Mouse (Mus musculus) lung, adult 2 months (tissue): Measurements from ENCODE around the gene Aven. TPM values are rescaled to one million over a fixed set of nuclear protein-coding genes. Genes with fewer than 3 reads are reported as not detected.
A peak's percentile ranks its signal among the peaks of the same experiment; 100 is the strongest.

Experiments
- DNase-seq: peaks from one replicate; pipeline ENCODE4 v3.0.0; 2022
- H3K4me1 ChIP-seq: fragments of 200-500 bp; 2 replicates; pipeline ENCODE4 v1.6.1; 2011; ENCODE audit warnings: low read length; ENCODE audit not compliant: control insufficient read depth, insufficient read depth
- H3K4me3 ChIP-seq: fragments of 200-500 bp; replicated peaks from 2 replicates; pipeline ENCODE3; 2011; ENCODE audit warnings: low read depth, mild to moderate bottlenecking, control low read depth, low read length; ENCODE audit errors: extremely low read depth
- CTCF ChIP-seq: fragments of 200-500 bp; IDR thresholded peaks from 2 replicates; pipeline ENCODE4 v1.5.1; 2011; ENCODE audit warnings: mild to moderate bottlenecking, low read length, control low read depth; ENCODE audit not compliant: insufficient read depth
- POLR2A ChIP-seq: fragments of 200-500 bp; IDR thresholded peaks from 2 replicates; pipeline ENCODE4 v1.6.1; 2011; ENCODE audit warnings: low read depth, mild to moderate bottlenecking, control low read depth, low read length, borderline replicate concordance; ENCODE audit errors: extremely low read depth
- WGBS: fragments of 180-500 bp; shearing (Covaris S2); methylation state at CpG from one replicate; pipeline ENCODE4 v1.1.7; 2018; 5-methylcytosine and 5-hydroxymethylcytosine counted together
- polyA plus RNA-seq: library from polyadenylated mRNA; depleted of rRNA; stranded (reverse); fragments of >200 nt; gene quantifications from 2 replicates; pipeline ENCODE4 v1.2.3, GENCODE M21; 2012

Aven gene
- polyA plus RNA-seq, 1 experiment = 2.5 TPM

DNA sequence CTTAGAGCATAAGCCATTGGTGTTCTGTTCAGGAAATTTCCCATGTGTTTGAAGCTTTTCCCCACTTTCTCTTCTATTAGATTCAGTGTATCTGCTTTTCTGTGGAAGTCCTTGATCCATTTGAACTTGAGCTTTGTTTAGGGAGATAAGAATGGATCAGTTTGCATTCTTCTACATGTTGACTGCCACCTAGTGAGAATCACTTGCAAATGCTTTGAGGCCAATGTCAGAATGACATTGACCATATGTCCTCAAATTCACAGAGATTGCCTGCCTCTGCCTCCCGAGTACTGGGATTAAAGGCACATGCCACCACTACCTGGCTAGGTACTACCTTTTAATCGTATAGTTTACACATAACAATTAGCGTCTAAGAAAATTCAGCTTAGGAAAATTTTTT, 119.9 kb downstream of the Aven start:
- DNase-seq = no peak
- Histone ChIP-seq H3K4me1 (no peaks in the 10 kb centered on the region), H3K4me3 (no peak overlapping the region)
- 79% methylated on average over 3 of the region's 3 CpGs for whole genome bisulfite sequencing
- TF ChIP-seq CTCF = 0 out of 2 replicates have a peak, but pooled peaks have one; percentile 2
- TF ChIP-seq POLR2A = no peak

DNA sequence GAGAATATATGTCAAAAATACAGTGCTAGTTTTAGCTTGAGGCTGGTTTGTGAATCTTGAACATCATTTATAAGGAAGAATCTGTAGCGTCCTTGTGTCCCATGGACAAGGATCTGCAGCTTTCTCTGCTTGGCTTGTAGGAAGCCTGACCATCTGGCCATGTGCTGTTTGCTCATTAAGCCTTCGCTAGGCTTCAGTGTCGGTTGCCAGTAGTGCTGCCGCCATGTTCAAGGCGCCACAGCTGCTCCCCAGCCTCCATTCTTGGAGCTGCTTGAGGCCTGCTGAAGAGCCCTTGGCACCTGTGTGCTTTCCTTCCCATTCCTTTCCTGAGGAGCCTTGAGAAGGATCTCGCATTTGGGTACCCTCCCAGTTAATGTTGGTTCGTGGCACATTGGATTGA, 121.6 kb downstream of the Aven start:
- TF ChIP-seq CTCF (no peak), POLR2A (no peak)
- DNase-seq = no peak
- 83% methylated on average over 7 of the region's 7 CpGs for WGBS
- Histone ChIP-seq H3K4me3 (no peak overlapping the region), H3K4me1 (no peaks in the 10 kb centered on the region)

DNA sequence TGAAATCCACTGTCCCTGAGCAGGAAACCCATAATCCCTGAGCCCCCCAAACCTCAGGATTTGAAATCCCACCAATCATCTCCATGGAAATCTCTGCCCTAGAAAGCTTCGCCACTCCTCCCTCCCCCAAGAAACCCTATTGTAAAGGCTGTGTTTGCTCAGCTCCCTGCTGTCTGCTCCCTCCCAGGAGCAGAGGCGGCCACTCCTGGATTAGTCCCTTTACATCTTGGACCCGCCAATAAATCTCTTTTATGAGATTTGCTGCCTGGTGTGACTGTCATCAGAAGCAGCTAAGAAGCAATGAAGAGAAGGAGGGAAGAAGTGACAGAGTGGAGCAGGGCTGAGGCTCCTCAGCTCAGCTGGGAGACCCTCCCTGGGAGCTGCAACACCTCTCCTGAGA, 124.4 kb downstream of the Aven start:
- WGBS = 47% methylated on average over 3 of the region's 3 CpGs
- no peak for DNase-seq
- H3K4me1 ChIP-seq = no peaks in the 10 kb centered on the region
- TF ChIP-seq CTCF (no peak), POLR2A (no peak)
- no peak overlapping the region for H3K4me3 ChIP-seq

DNA sequence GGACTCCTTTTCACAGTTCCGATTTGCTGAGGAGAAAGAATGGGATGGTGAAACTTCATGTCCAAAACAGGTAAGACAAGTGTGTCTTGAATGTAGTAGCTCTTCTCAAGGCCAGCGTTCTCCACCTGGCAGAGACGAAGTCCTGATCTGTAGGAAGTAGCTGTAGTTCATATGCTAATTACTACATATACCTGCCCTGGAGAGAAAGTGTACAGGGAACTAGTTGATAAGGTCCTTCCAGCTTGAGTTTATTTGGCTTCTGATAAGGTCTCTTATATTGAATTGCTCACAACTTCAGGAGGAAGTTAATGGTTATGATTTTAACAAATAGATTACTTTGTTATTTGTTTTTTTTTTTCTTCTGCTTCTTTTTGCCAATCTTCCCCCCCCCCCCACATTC, 132.4 kb downstream of the Aven start:
- DNase-seq = no peak
- TF ChIP-seq CTCF (no peak), POLR2A (no peak)
- Histone ChIP-seq H3K4me3 (no peak overlapping the region), H3K4me1 (no peaks in the 10 kb centered on the region)
- WGBS = 69% methylated on average over 3 of the region's 3 CpGs

DNA sequence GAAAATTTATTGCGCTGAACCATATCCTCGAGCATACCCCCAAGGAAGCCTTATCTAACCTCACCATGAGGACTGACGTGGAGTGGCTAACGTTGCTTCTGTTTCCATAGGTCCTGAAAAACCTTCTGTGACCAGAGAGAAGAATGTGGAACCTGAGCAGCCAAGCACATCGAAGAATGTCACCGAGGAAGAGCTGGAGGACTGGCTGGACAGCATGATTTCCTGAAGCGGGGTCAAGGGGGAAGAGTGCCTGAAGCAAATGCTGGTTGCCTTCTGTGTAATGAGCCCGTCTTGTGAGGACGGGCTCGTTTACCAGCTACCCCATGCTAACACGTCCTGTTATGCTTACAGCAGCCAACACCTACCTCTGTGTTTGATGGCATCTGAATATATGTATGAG, 137.9 kb downstream of the Aven start:
- WGBS = 83% methylated on average over 11 of the region's 11 CpGs

DNA sequence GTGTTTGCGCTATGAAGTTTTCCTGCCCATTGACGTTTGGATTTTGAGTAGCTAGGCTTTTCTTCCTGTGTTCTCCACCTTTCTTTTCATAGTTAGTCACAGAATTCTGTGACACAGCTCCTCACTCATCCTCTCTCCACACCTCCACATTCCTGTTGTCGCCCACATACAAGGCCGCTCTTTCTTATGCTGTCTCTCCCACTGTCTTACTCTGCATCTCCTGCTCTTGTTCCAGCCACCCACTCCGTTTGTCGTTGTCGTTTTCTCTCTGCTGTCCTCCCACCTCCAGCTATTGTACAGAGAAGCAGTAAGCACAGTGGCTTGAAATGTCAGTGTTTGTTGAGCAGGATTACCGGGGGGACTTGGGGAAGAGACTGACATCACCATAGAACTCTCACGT, 139.8 kb downstream of the Aven start:
- Histone ChIP-seq H3K4me1 (no peaks in the 10 kb centered on the region), H3K4me3 (no peak overlapping the region)
- 87% methylated on average over 9 of the region's 9 CpGs for WGBS
- no peak for DNase-seq
- TF ChIP-seq CTCF (no peak), POLR2A (no peak)

More for the DNA sequence above, 137.9 kb downstream of the Aven start:
- no peak for TF ChIP-seq POLR2A
- no peak for TF ChIP-seq CTCF
- Histone ChIP-seq H3K4me3 (no peak overlapping the region), H3K4me1 (no peaks in the 10 kb centered on the region)
- no peak for DNase-seq

DNA sequence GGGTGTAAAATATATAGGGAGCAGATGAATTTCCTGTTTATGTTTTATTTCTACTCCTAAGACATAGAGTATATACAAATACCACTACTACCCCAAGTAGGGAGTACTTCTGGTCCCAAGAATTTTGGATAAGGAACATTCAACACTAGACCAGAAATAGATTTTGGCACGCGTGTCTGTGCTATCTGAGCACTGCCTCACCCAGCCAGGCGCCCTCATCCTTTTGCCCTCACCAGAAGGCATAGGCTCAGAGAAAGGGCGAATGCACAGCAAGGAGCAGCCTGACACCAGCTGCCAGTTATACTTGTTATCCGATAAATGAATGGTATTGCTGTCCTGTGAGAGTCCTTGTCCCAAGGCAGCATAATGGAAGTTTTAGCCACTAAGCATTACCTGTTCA, 144.4 kb downstream of the Aven start:
- no peak for DNase-seq
- Histone ChIP-seq H3K4me3 (no peak overlapping the region), H3K4me1 (no peaks in the 10 kb centered on the region)
- WGBS = 83% methylated on average over 5 of the region's 5 CpGs
- TF ChIP-seq POLR2A = no peak
- no peak for TF ChIP-seq CTCF

DNA sequence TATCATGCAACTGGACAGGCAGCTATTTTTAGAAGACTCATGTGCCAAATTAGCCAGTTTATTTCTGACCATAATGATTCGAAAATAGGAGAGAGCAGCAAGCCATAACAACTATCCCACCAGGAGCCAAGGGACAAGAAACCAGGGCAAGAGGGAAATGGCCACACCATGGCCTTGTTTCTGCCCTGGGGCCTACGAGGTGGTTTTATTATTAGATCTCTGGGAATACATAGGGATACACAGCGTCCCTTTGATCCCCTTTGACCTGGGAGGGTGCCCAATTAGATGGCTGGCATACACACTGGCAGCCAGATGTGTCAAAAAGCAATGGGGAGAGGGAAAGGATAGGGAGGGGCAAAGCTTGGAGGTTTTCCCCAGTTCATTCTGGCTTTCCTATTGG, 161.1 kb downstream of the Aven start:
- Histone ChIP-seq H3K4me1 (no peaks in the 10 kb centered on the region), H3K4me3 (no peak overlapping the region)
- DNase-seq = no peak
- 66% methylated on average over 3 of the region's 3 CpGs for WGBS
- no peak for TF ChIP-seq CTCF
- no peak for TF ChIP-seq POLR2A

DNA sequence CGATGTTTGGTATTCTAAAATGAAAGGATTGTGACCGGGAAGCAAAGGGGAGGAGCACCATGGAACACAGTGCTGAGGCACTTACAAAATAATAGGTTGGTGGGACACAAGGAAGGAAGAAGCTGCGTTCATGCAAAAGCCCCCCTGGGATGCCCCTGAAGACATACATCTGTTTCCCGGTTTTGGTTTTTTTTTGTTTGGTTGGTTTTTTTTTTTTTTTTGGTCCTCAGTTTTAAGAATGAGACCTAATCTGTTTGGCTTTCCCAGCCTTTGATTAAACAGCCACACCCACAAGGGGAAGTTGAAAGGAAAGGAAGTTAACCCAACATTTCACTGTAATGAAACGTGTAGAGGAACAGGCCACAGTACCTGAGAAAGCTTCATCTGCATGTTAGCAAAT, 163.4 kb downstream of the Aven start:
- Histone ChIP-seq H3K4me1 (no peaks in the 10 kb centered on the region), H3K4me3 (no peak overlapping the region)
- 51% methylated on average over 5 of the region's 5 CpGs for WGBS
- no peak for DNase-seq
- no peak for TF ChIP-seq POLR2A
- TF ChIP-seq CTCF = no peak

DNA sequence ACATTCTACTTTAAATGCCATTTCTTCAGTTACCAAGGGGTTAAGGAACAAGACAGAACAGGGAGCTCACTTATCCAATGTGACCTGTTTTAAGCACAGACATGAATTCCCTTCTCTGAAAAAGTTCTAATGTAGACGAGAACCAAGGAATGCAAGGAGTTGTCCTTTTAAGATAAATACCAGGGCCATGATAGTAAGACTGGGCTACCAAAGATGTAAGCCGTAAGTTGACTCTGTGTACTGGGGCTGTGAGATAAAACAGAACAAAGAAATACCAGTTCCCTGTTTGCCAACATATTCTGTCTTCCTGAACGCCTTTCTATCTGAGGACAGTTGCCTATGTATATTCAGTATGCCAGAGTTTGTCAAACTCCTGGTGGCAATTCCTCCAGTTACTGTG, 176.7 kb downstream of the Aven start:
- TF ChIP-seq POLR2A = no peak
- no peak for TF ChIP-seq CTCF
- no peak for DNase-seq
- H3K4me1 ChIP-seq = no peaks in the 10 kb centered on the region
- no peak overlapping the region for H3K4me3 ChIP-seq
- whole genome bisulfite sequencing = 69% methylated on average over 3 of the region's 3 CpGs

DNA sequence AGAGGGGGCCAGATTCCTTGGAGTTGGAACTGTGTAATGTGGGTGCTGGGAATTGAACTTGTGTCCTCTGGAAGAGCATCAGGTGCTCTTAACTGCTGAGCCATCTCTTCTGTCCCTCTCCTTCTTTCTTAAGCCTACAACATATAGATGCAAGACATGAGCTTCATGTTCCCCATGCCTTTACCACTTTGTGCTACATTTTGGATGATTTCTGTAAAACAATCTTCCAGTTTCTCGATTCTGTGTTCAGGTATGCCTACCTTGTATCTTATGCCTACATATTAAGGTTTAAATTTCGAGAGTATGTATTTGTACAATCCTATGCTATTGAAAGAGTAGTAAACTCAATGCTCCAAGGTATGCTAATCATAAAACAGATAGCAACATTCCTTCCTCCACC, 183.4 kb downstream of the Aven start:
- H3K4me3 ChIP-seq = no peak overlapping the region
- no peak for TF ChIP-seq CTCF
- TF ChIP-seq POLR2A = no peak
- no peak for DNase-seq
- 79% methylated on average over 2 of the region's 2 CpGs for WGBS
- no peaks in the 10 kb centered on the region for H3K4me1 ChIP-seq
